Mouse (Mus musculus): Measurements from ENCODE around the gene Ncl.

DNA sequence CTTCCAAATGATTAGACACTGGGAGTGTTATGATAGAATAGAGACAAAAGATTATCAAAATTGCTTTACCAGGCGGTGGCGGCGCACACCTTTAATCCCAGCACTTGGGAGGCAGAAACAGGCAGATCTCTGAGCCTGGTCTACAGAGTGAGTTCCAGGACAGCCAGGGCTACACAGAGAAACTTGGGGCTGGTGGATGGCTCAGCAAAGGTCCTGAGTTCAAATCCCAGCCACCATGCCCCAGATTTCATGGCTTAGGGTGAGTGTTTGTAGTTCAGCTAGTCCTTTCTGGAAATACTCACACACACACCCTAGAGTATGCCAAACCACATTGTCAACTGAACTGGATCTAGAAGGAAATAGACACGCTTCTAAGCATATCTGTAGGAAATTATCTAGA lies 14.1 kb downstream of the Ncl start:
- TF ChIP-seq SIN3A (IDR thresholded peaks at IDR 0.05; ENCODE audit: low read length) (no peak), POLR2A (IDR thresholded peaks at IDR 0.05; ENCODE audit: control insufficient read depth in 1 of 2, insufficient read depth in 1 of 2, low read depth in 1 of 2, low read length in 2 of 2, poor library complexity in 1 of 2) (peak in 1 of 2 experiments; percentile 63; a peak in 1 of 4 replicates), MEF2A (IDR thresholded peaks at IDR 0.05; ENCODE audit: extremely low read depth, insufficient replicate concordance, low read depth, low read length, poor library complexity, severe bottlenecking) (no peak), ZKSCAN1 (IDR thresholded peaks at IDR 0.05; ENCODE audit: low read depth, low read length) (no peak), NELFE (IDR thresholded peaks at IDR 0.05; ENCODE audit: low read depth, low read length) (peak; percentile 24; the same call in 1 of the 2 replicates), CTCF (IDR thresholded peaks at IDR 0.05 in 2 of 3, conservative IDR thresholded peaks at IDR 0.05 in 1 of 3; ENCODE audit: control insufficient read depth in 1 of 3, insufficient read depth in 1 of 3, low read depth in 2 of 3, low read length in 3 of 3, poor library complexity in 1 of 3, severe bottlenecking in 1 of 3) (no peak), MAFK (IDR thresholded peaks at IDR 0.05; ENCODE audit: borderline replicate concordance, low read depth, low read length) (no peak), ZMIZ1 (IDR thresholded peaks at IDR 0.05; ENCODE audit: low read depth, low read length) (peak; percentile 53), CHD2 (IDR thresholded peaks at IDR 0.05; ENCODE audit: low read length) (peak; percentile 19; the same call in 1 of the 2 replicates), ZNF384 (IDR thresholded peaks at IDR 0.05; ENCODE audit: low read depth, low read length) (no peak), TAL1 (IDR thresholded peaks at IDR 0.05; ENCODE audit: low read length) (no peak)
